Mouse (Mus musculus): Measurements from ENCODE around the gene Gng8.

The Gng8 gene

GRCm38 (mm10) chr7:16875310-16875325 is 16.5 kb upstream of the Gng8 start, which contains the start of gene Dact3:
Gene Dact3 (plus strand): TSS chr7:16875317.
- CTCF ChIA-PET, result interaction anchor here (2.0 kb wide), 1 partner anchor 53 kb away, joined by 6 read pairs; no protein-coding TSS in a partner anchor

- CTCF ChIA-PET, result interaction anchor here (2.0 kb wide), 1 partner anchor 53 kb away, joined by 6 read pairs; no protein-coding TSS in a partner anchor
These were observed 16.3 kb upstream of the Gng8 start for GRCm38 (mm10) chr7:16875326-16875725.

GRCm38 (mm10) chr7:16876006-16876405 is 15.6 kb upstream of the Gng8 start:
- CTCF ChIA-PET, result no interaction called here

GRCm38 (mm10) chr7:16876608-16877007 is 15.0 kb upstream of the Gng8 start:
- CTCF ChIA-PET, result no interaction called here

- CTCF ChIA-PET, result no interaction called here
These were observed 13.9 kb upstream of the Gng8 start for GRCm38 (mm10) chr7:16877717-16878116.

- CTCF ChIA-PET, result no interaction called here
These were observed 11.6 kb upstream of the Gng8 start for GRCm38 (mm10) chr7:16879796-16880547.

- CTCF ChIA-PET, result no interaction called here
These were observed 11.0 kb upstream of the Gng8 start for GRCm38 (mm10) chr7:16880615-16881014.

GRCm38 (mm10) chr7:16883162-16883561 is 8.4 kb upstream of the Gng8 start:
- CTCF ChIA-PET, result interaction anchor here (0.6 kb wide), 1 partner anchor 279 kb away, joined by 3 read pairs; no protein-coding TSS in a partner anchor

GRCm38 (mm10) chr7:16884334-16884733 is 7.3 kb upstream of the Gng8 start:
- CTCF ChIA-PET, result interaction anchor here (0.5 kb wide), 1 partner anchor 523 kb away, joined by 3 read pairs; no protein-coding TSS in a partner anchor

- CTCF ChIA-PET, result interaction anchor here (0.7 kb wide), 1 partner anchor 15 kb away, joined by 3 read pairs; no protein-coding TSS in a partner anchor
These were observed 6.3 kb upstream of the Gng8 start for GRCm38 (mm10) chr7:16885271-16885776.

GRCm38 (mm10) chr7:16885905-16886304 is 5.7 kb upstream of the Gng8 start:
- CTCF ChIA-PET, result no interaction called here

- CTCF ChIA-PET, result interaction anchor here (1.7 kb wide), 1 partner anchor 70 kb away, joined by 3 read pairs; no protein-coding TSS in a partner anchor
These were observed 1.1 kb upstream of the Gng8 start for GRCm38 (mm10) chr7:16890536-16890935.

GRCm38 (mm10) chr7:16890944-16891343 is 642 bp upstream of the Gng8 start:
- CTCF ChIA-PET, result interaction anchor here (1.6 to 1.7 kb wide), 2 partner anchors 17 to 71 kb away, joined by 3 to 4 read pairs; no protein-coding TSS in a partner anchor

GRCm38 (mm10) chr7:16892352-16892730 is 755 bp downstream of the Gng8 start:
- CTCF ChIA-PET, result interaction anchor here (0.8 to 1.6 kb wide), 2 partner anchors 18 to 66 kb away, joined by 4 read pairs; no protein-coding TSS in a partner anchor

GRCm38 (mm10) chr7:16893612-16894011 is 2.0 kb downstream of the Gng8 start:
- CTCF ChIA-PET, result no interaction called here

- CTCF ChIA-PET, result interaction anchor here (0.5 to 1.4 kb wide), 2 partner anchors 17 to 21 kb away, joined by 3 to 7 read pairs; no protein-coding TSS in a partner anchor
These were observed 2.7 kb downstream of the Gng8 start for GRCm38 (mm10) chr7:16894279-16894678.

GRCm38 (mm10) chr7:16895000-16895399 is 3.4 kb downstream of the Gng8 start:
- CTCF ChIA-PET, result interaction anchor here (0.5 to 1.9 kb wide), 8 partner anchors 16 to 160 kb away, joined by 3 to 21 read pairs (median 5); no protein-coding TSS in a partner anchor

GRCm38 (mm10) chr7:16895511-16895910 is 3.9 kb downstream of the Gng8 start:
- CTCF ChIA-PET, result interaction anchor here (0.6 to 1.9 kb wide), 8 partner anchors 18 to 160 kb away, joined by 3 to 21 read pairs (median 5); no protein-coding TSS in a partner anchor

- CTCF ChIA-PET, result no interaction called here
These were observed 8.9 kb downstream of the Gng8 start for GRCm38 (mm10) chr7:16900526-16900925.

- CTCF ChIA-PET, result no interaction called here
These were observed 11.9 kb downstream of the Gng8 start for GRCm38 (mm10) chr7:16903439-16903955.

- CTCF ChIA-PET, result no interaction called here
These were observed 12.6 kb downstream of the Gng8 start for GRCm38 (mm10) chr7:16904120-16904675.

- CTCF ChIA-PET, result no interaction called here
These were observed 14.0 kb downstream of the Gng8 start for GRCm38 (mm10) chr7:16905491-16906021.

- CTCF ChIA-PET, result no interaction called here
These were observed 14.7 kb downstream of the Gng8 start, which contains the start of gene Ptgir for GRCm38 (mm10) chr7:16906281-16906680. Gene Ptgir (plus strand): TSS chr7:16906490.
